Mouse (Mus musculus) left cerebral cortex, postnatal 4 days (tissue): ENCODE results near the gene Rap2c. TPM values are rescaled to one million over a fixed set of nuclear protein-coding genes. Genes with fewer than 3 reads are reported as not detected.

Source experiments
- DNase-seq: peaks from one replicate; pipeline ENCODE4 v3.0.0-alpha.2; 2022
- intact Hi-C: fragments of 180-260 bp; cut with DNase I; formaldehyde crosslinking; loops from one replicate; pipeline ENCODE4 v1.15.1; 2025
- total RNA-seq, 2 experiments: library from RNA; stranded (reverse); gene quantifications; 2 replicates each; pipeline ENCODE4 v1.2.3; 2021

Gene Rap2c
- total RNA-seq, 2 experiments from 2014 or later: 36.8 to 42.3 TPM

- intact Hi-C loops: no loop called here
- no peak for DNase-seq
These were observed 45.7 kb downstream of the Rap2c start for GRCm38 (mm10) chrX:50972145-50972544.

GRCm38 (mm10) chrX:50969907-50970306, 47.9 kb downstream of the Rap2c start:
- DNase-seq: no peak
- intact Hi-C loops: no loop called here

GRCm38 (mm10) chrX:50968157-50968932, 49.5 kb downstream of the Rap2c start:
- no peak for DNase-seq
- intact Hi-C loops: no loop called here

- intact Hi-C loops: no loop called here
- DNase-seq: no peak
These were observed 52.7 kb downstream of the Rap2c start for GRCm38 (mm10) chrX:50965157-50965556.

- no peak for DNase-seq
- intact Hi-C loops: no loop called here
These were observed 54.9 kb downstream of the Rap2c start for GRCm38 (mm10) chrX:50962955-50963354.

Other genes with a start within 250 kb of the Rap2c start
- 1 to 10 TPM; 1.2 to 1.5 TPM for gene Stk26, start 177.0 kb downstream of the Rap2c start, total RNA-seq
- 1 to 10 TPM in 1 of 2 experiments, under 1 TPM in 1; 0.54 to 1.3 TPM for gene Frmd7, start 75.3 kb downstream of the Rap2c start, total RNA-seq
- gene Mbnl3, start 188.5 kb upstream of the Rap2c start, total RNA-seq: under 1 TPM; 0.44 to 0.48 TPM